Mouse (Mus musculus) midbrain, postnatal 0 days (tissue): ENCODE results near the gene Stat4. TPM values are rescaled to one million over a fixed set of nuclear protein-coding genes. Genes with fewer than 3 reads are reported as not detected.
"Not testable (repeated sequence)": the region's sequence is repeated elsewhere in the genome, so short reads cannot be mapped to it uniquely, and the experiment has no call there.

Experiments
- ATAC-seq: fragments of 200-750 bp; cut with Nextera tagmentation; 2 replicates; pipeline ENCODE4 v1.8.0; 2017; ENCODE audit warnings: moderate number of reproducible peaks, mild to moderate bottlenecking, moderate TSS enrichment, moderate library complexity; ENCODE audit not compliant: low FRiP score
- DNase-seq: peaks from one replicate; pipeline ENCODE4 v3.0.0-alpha.2; 2015; ENCODE audit warnings: low spot score
- H3K27ac ChIP-seq: fragments of 300-500 bp; sonication (generic); 2 replicates; pipeline ENCODE4 v1.5.1; 2014; ENCODE audit warnings: low read depth, mild to moderate bottlenecking, low read length, mixed read lengths
- H3K27me3 ChIP-seq: fragments of 300-500 bp; sonication (generic); 2 replicates; pipeline ENCODE4 v1.6.1; 2014; ENCODE audit warnings: low read length, control low read depth, mixed read lengths; ENCODE audit not compliant: insufficient read depth
- H3K36me3 ChIP-seq: fragments of 300-500 bp; sonication (generic); 2 replicates; pipeline ENCODE4 v1.6.1; 2014; ENCODE audit warnings: low read length, control low read depth, mixed read lengths; ENCODE audit not compliant: insufficient read depth
- H3K4me1 ChIP-seq: fragments of 300-500 bp; sonication (generic); 2 replicates; pipeline ENCODE4 v1.6.1; 2014; ENCODE audit warnings: mild to moderate bottlenecking, control low read depth, antibody characterized with exemption, low read length, mixed read lengths; ENCODE audit not compliant: insufficient read depth
- H3K4me2 ChIP-seq: fragments of 300-500 bp; sonication (generic); 2 replicates; pipeline ENCODE4 v1.6.1; 2014; ENCODE audit warnings: low read depth, mild to moderate bottlenecking, low read length, mixed read lengths; ENCODE audit not compliant: poor library complexity, severe bottlenecking
- H3K4me3 ChIP-seq: fragments of 300-500 bp; sonication (generic); 2 replicates; pipeline ENCODE4 v1.5.1; 2014; ENCODE audit warnings: low read depth, mild to moderate bottlenecking, low read length, moderate library complexity
- H3K9ac ChIP-seq: fragments of 300-500 bp; sonication (generic); replicated peaks from 2 replicates; pipeline ENCODE4 v1.6.1; 2014; ENCODE audit warnings: mild to moderate bottlenecking, low read length, moderate library complexity, mixed read lengths; ENCODE audit not compliant: poor library complexity, severe bottlenecking
- H3K9me3 ChIP-seq: fragments of 300-500 bp; sonication (generic); 2 replicates; pipeline ENCODE4 v1.6.1; 2016; ENCODE audit warnings: low read length, control low read depth
- CTCF ChIP-seq: IDR thresholded peaks from 2 replicates; pipeline ENCODE4 v1.5.1; 2016; ENCODE audit warnings: antibody characterized with exemption, mild to moderate bottlenecking
- WGBS: fragments of 180-500 bp; shearing (Covaris S2); extraction: QIAGEN DNeasy Blood & Tissue Kit; methylation state at CpG from one replicate; pipeline ENCODE4 v1.1.7; 2014; 5-methylcytosine and 5-hydroxymethylcytosine counted together
- polyA plus RNA-seq: library from polyadenylated mRNA; unstranded; fragments of >200 nt; fragmentation: Nextera tagmentation; extraction: Ambion mirVana; gene quantifications from 2 replicates; pipeline ENCODE4 v1.2.1, GENCODE M21; 2015
- total RNA-seq: library from RNA; depleted of rRNA; stranded (reverse); fragments of >200 nt; gene quantifications from 2 replicates; pipeline ENCODE4 v1.2.3, GENCODE M21; 2014

The Stat4 gene
- total and polyA plus RNA-seq, 2 experiments from 2014 or later = 0.60 to 0.74 TPM

DNA sequence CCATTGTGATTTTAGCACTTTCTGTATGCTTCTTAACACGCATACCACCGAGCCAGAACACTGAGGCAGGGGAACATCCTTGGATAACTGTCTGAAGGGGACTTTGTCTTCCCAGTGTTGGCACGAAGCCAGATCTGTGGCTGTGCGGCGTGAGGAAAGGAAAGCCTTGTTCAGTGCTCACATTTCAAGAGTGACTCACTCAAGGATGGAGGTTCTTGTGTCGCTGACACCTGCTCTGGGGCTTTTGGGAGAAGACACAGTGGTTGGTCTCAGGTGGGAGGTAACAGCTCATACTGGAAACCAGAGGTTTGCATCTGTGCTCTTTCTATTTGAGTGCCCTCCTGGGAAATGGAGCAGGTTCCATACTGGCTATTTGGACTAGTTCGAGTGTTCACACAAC, 52.2 kb downstream of the Stat4 start:
- H3K9ac ChIP-seq = no peak overlapping the region
- no peak for ATAC-seq
- no peak overlapping the region for H3K27ac ChIP-seq
- H3K4me2 ChIP-seq = no peak overlapping the region
- H3K4me1 ChIP-seq = no peaks in the 10 kb centered on the region
- DNase-seq = peak; percentile 32
- H3K4me3 ChIP-seq = no peak overlapping the region
- no peak for TF ChIP-seq CTCF
- no peaks in the 10 kb centered on the region for H3K9me3 ChIP-seq
- no peaks in the 10 kb centered on the region for H3K36me3 ChIP-seq
- WGBS = 53% methylated on average over 7 of the region's 7 CpGs
- H3K27me3 ChIP-seq = no peaks in the 10 kb centered on the region

DNA sequence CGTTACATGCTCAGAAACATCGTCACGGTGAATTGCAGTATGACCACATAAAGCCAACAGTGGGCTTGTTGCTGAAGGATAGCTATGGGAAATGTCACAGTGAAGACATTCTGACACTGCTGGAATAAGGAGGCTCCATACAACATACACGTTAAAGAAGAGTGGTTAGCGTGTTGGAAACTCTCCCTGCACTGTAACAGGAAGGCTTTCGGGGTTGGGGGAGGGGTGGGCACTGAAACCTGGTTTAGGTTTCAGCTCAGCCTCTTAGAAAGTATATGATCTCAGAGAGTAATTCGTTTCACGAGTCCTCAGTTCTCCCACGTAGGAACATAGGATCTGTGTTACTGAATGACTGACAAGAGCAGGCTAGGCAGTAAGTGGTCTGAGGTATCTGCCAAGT, 52.7 kb downstream of the Stat4 start:
- no peak overlapping the region for H3K4me3 ChIP-seq
- H3K36me3 ChIP-seq = no peaks in the 10 kb centered on the region
- WGBS = 85% methylated on average over 9 of the region's 9 CpGs
- H3K27me3 ChIP-seq = no peaks in the 10 kb centered on the region
- no peak overlapping the region for H3K9ac ChIP-seq
- no peak overlapping the region for H3K4me2 ChIP-seq
- ATAC-seq (no peak), DNase-seq (no peak)
- H3K9me3 ChIP-seq = no peaks in the 10 kb centered on the region
- H3K4me1 ChIP-seq = no peaks in the 10 kb centered on the region
- no peak overlapping the region for H3K27ac ChIP-seq
- TF ChIP-seq CTCF = no peak

DNA sequence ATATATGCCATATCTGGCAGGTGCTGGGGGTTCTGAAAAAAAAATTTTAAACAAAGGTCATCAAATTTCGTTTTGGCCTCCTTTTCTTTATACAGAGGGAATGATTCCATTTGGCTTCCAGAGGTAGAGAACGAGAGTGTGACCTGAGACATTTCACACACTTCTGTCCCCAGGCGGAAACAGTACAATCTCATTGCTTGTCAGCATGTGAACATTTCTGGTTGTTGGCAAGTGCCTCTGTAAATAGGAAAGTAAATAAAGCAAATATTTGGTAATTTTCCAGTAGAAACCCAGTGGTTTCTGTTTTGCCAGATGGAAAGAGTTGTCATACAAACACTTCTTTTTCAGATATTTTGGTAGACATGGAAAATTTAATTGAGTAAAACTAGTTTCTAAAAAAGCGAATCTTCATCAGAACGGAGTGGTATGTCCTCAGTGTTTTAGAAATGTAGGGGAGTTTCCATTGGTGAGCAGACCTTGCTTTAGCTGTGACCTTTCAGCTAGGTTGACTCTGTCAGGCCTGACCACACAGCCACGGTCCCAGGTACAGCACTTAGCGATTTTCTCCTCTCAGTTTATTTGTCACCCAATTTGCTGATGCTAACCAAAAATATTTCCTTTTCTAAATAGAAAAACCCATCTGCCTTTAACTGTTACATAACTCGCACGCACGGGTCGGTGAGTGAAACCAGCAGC, 53.6 kb downstream of the Stat4 start:
- no peak overlapping the region for H3K9ac ChIP-seq
- no peak for ATAC-seq
- no peak overlapping the region for H3K4me3 ChIP-seq
- no peak for DNase-seq
- H3K27me3 ChIP-seq = no peaks in the 10 kb centered on the region
- TF ChIP-seq CTCF = no peak
- no peaks in the 10 kb centered on the region for H3K4me1 ChIP-seq
- H3K9me3 ChIP-seq = no peaks in the 10 kb centered on the region
- WGBS = 84% methylated on average over 11 of the region's 11 CpGs
- no peak overlapping the region for H3K27ac ChIP-seq
- H3K36me3 ChIP-seq = no peaks in the 10 kb centered on the region
- H3K4me2 ChIP-seq = no peak overlapping the region

GRCm38 (mm10) chr1:52043191-52043590, 56.2 kb downstream of the Stat4 start:
- H3K27me3 ChIP-seq = no peaks in the 10 kb centered on the region

DNA sequence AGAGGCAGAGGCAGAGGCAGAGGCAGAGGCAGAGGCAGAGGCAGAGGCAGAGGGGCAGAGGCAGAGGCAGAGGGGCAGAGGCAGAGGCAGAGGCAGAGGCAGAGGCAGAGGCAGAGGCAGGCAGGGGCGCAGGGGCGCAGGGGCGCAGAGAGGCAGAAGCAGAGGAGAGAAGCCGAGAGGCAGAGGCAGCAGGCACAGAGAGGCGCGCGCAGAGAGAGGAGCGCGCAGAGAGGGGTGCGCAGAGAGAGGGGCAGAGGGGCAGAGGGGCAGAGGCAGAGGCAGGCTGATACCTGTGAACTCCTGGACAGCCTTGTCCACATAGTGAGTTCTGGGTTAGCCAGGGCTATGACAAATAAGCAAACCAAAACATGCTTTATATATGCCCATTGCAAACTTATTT, 59.9 kb downstream of the Stat4 start:
- H3K27ac ChIP-seq, ATAC-seq, DNase-seq, H3K9ac ChIP-seq, H3K36me3 ChIP-seq, H3K4me1 ChIP-seq, H3K4me2 ChIP-seq, H3K27me3 ChIP-seq, H3K9me3 ChIP-seq, H3K4me3 ChIP-seq: not testable (repeated sequence)
- WGBS = 98% methylated on average over 10 of the region's 10 CpGs

More at GRCm38 (mm10) chr1:52043191-52043590, 56.2 kb downstream of the Stat4 start:
- H3K36me3 ChIP-seq = no peaks in the 10 kb centered on the region
- no peak for TF ChIP-seq CTCF
- H3K4me1 ChIP-seq = no peaks in the 10 kb centered on the region
- no peak overlapping the region for H3K27ac ChIP-seq
- H3K9me3 ChIP-seq = no peaks in the 10 kb centered on the region
- 55% methylated on average over 4 of the region's 4 CpGs for WGBS
- H3K9ac ChIP-seq = no peak overlapping the region
- H3K4me3 ChIP-seq = no peak overlapping the region
- no peak overlapping the region for H3K4me2 ChIP-seq
- peak; percentile 6 for DNase-seq
- ATAC-seq = no peak

DNA sequence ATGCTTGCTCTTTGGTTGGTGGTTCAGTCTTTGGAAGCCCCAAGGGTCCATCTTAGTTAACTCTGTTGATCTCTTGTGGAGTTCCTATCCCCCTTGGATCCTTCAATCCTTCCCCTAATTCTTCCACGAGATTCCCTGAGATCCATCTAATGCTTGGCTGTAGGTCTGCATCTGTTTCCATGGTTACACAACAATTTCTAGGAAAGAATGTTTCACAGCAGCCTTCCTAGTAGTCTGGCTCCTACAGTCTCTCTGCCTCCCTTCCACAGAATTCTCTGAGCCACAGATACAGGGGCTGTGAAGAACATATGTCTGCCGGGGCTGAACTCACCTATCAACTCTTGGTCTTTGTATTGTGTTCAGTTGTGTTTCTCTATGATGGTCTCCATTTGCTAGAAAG, 61.8 kb downstream of the Stat4 start:
- no peaks in the 10 kb centered on the region for H3K36me3 ChIP-seq
- H3K4me2 ChIP-seq = no peak overlapping the region
- ATAC-seq (0 out of 2 replicates have a peak, but pooled peaks have one; percentile 31), DNase-seq (peak; percentile 34)
- no peak overlapping the region for H3K27ac ChIP-seq
- 35% methylated on average over 2 of the region's 2 CpGs for WGBS
- no peak for TF ChIP-seq CTCF
- no peaks in the 10 kb centered on the region for H3K9me3 ChIP-seq
- no peak overlapping the region for H3K9ac ChIP-seq
- H3K4me1 ChIP-seq = no peaks in the 10 kb centered on the region
- H3K4me3 ChIP-seq = no peak overlapping the region
- H3K27me3 ChIP-seq = no peaks in the 10 kb centered on the region
